Mouse (Mus musculus) heart, adult 11 months (tissue): ENCODE results near the gene Elk3.

Experiments
- DNase-seq: peaks from one replicate; pipeline ENCODE4 v3.0.0; 2022

Elk3 gene

GRCm38 (mm10) chr10:93231893-93232292 is 79.0 kb downstream of the Elk3 start:
- peak; percentile 55 for DNase-seq

DNA sequence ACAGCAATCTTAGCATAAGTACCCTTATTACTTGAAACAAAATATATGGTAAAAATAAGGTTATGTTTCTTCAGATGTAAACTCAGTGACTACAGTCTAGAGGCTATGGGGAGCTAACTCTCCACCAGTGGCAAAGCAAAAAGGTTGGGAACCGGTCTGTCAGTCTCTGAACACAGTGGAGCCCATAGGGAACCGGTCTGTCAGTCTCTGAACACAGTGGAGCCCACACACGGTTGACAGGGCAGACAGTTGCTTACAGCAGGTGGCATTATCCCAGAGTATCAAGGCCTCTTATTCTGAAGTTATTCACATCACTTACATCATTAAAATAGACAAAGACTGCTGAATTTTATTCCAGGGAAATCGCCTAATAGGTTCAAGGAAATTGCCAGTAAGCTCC is 79.4 kb downstream of the Elk3 start:
- peak; percentile 41 for DNase-seq

DNA sequence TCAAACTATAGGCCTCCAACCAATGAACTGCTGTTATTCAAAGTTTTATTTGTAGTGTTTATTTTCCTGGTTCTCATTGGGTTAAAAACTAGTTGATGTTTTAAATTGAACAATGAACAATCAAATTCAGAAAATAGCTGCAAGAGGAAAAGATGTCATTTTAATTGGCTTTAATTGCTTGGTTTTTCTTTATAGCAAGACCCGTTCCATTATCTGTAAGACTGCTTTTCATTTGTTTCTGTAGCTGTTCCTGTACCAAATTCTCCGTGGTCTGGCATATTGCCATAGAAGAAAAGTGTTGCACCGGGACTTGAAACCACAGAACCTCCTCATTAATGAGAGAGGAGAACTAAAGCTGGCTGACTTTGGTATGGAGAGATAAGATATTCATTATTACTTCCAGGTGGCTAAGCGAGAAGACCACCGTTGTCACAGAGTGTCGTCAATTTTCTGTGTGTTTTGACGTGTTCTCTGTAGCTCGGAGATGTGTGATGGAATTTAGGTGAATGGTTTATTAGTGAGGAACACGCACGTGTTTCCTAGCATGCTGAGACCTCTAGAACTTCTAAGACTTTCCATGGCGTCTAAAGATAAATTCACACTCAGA is 82.4 kb downstream of the Elk3 start:
- DNase-seq, result peak; percentile 36

GRCm38 (mm10) chr10:93227921-93228320 is 83.0 kb downstream of the Elk3 start:
- peak; percentile 42 for DNase-seq

DNA sequence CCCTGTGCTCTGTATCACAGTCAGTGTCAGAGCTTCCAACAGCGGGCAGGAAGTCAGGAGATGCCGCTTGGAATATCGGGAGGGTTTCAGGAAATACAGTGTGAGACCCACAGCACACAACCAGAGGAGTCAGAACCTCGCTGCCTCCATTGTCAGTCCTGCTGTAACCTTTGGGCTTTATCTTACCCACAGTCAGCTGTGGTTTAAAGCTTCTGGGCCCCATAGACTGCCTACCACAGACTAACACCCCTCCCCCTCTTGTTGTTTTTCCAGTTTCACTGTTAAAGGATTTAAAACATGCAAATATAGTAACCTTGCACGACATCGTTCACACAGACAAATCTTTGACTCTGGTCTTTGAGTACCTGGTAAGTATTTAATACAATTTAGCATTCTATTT is 85.2 kb downstream of the Elk3 start:
- DNase-seq, result peak; percentile 46

DNA sequence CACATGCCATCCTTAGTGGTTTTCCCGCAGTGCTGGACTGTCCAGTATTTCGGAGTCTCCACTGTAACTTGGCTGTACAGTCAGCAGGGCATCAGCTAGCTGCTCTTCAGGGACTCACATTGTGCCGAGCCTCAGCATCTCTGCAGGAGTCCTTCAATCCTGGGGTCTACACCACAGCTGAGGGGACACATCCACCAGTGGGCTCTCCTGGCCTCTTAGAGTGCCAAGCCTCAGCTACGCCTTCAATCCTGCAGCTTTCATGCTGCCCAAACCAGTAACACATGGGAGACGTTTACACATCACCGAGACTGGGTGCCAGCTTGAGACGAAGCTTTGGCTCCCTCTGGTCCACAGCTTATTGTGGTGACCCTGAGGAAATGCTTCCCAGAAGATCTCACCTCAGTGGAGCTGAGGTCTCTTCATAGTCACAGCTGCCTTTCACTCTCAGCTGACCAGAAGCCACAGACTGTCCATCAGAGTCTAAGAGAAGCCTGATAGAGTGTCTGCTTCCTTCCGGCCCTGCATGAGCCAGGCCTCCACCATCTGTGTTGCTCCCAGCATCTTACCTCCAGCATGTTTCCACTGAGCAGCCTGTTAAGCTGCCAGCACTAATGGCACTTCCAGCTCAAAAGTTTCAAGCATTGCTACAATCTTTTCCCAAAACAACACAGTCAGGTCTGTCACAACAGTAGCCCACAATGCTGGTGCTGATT is 95.7 kb downstream of the Elk3 start:
- DNase-seq, result peak; percentile 76

- DNase-seq, result peak; percentile 61
These were observed 96.7 kb downstream of the Elk3 start for GRCm38 (mm10) chr10:93214251-93214650.

GRCm38 (mm10) chr10:93213339-93213738 is 97.6 kb downstream of the Elk3 start:
- no peak for DNase-seq

- DNase-seq, result no peak
These were observed 98.2 kb downstream of the Elk3 start for GRCm38 (mm10) chr10:93212699-93213098.

DNA sequence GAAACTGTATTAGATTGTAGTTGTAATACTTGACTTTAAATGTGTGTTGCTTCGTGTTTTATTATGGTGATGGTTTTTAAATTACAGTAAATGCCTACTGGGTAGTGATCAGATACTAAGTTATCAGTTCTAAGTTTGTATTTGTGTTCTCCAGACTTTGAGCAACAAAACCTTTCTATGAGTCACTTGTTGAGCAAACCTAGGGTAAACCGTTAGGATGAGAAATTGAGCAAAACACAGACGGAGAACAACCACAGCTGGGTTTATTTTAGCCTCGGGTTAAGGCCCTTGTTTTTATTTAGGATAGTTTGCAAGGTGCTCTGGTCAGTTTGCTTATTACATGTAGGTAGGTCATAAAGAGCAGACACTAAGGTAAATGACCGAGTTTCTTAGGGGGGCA is 103.8 kb downstream of the Elk3 start:
- no peak for DNase-seq

DNA sequence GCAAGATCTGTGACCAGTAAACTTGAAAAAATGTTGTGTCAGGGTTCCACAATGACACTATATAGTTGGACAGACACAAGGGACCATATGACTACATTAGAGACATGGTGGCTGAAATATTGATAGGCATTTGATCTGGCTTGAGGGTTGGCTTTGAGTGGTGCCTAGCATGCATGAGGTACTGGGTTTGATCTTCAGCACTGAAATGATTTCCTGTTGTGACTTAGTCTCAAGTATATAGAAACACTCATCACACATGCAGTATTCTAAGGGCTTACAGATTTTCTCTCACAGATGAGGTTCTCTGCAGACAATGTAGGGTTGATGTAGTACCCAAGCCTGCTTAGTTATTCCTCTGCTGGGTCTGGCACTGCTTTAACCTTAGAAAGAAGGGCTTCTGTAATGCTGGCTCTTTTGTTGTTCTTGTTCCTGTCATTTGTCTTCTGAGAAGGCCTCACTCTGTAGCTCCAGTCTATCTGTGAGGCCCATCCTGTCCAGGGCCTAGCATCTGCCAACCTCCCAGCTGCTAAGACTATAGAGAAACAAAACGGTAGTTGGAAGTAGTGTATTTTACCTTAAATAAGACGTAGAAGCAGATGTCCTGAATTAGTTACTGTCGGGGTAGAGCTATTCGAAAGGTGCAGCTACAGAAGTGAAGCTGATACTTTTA is 105.5 kb downstream of the Elk3 start:
- peak; percentile 57 for DNase-seq

- DNase-seq, result peak; percentile 39
These were observed 109.0 kb downstream of the Elk3 start for GRCm38 (mm10) chr10:93201846-93202458.

- DNase-seq, result peak; percentile 45
These were observed 112.0 kb downstream of the Elk3 start for GRCm38 (mm10) chr10:93198958-93199357.
